Mouse (Mus musculus) induced T-regulatory cell, adult 2 months (primary cell): Measurements from ENCODE around the gene Tomt.

Source experiments
- DNase-seq: peaks from one replicate; pipeline ENCODE4 v3.0.0-alpha.2; 2012; ENCODE audit warnings: low read depth

Gene Tomt

GRCm38 (mm10) chr7:101901969-101902368 is 4.2 kb downstream of the Tomt start:
- no peak for DNase-seq

- no peak for DNase-seq
Observed at GRCm38 (mm10) chr7:101900331-101901097, 5.6 kb downstream of the Tomt start.

- DNase-seq = peak; percentile 99
Observed at GRCm38 (mm10) chr7:101896104-101897066, 9.8 kb downstream of the Tomt start.

GRCm38 (mm10) chr7:101895695-101896094 is 10.5 kb downstream of the Tomt start:
- no peak for DNase-seq

- DNase-seq = no peak
Observed at GRCm38 (mm10) chr7:101888460-101888859, 17.7 kb downstream of the Tomt start.

- DNase-seq = no peak
Observed at GRCm38 (mm10) chr7:101886274-101886673, 19.9 kb downstream of the Tomt start.

- no peak for DNase-seq
Observed at GRCm38 (mm10) chr7:101884160-101884559, 22.0 kb downstream of the Tomt start.

GRCm38 (mm10) chr7:101882413-101883154 is 23.6 kb downstream of the Tomt start:
- DNase-seq = no peak

- no peak for DNase-seq
Observed at GRCm38 (mm10) chr7:101880855-101881254, 25.3 kb downstream of the Tomt start.

GRCm38 (mm10) chr7:101875978-101876377 is 30.2 kb downstream of the Tomt start:
- DNase-seq = no peak

- DNase-seq = no peak
Observed at GRCm38 (mm10) chr7:101871296-101871695, 34.9 kb downstream of the Tomt start.

- no peak for DNase-seq
Observed at GRCm38 (mm10) chr7:101870629-101871028, 35.5 kb downstream of the Tomt start, which contains the start of gene Folr1. Gene Folr1, minus strand, starts transcription at chr7:101870788.

- DNase-seq = no peak
Observed at GRCm38 (mm10) chr7:101869163-101869500, 37.0 kb downstream of the Tomt start.

GRCm38 (mm10) chr7:101868241-101869162 is 37.7 kb downstream of the Tomt start:
- no peak for DNase-seq

GRCm38 (mm10) chr7:101867482-101867881 is 38.7 kb downstream of the Tomt start:
- no peak for DNase-seq

- DNase-seq = no peak
Observed at GRCm38 (mm10) chr7:101866491-101867265, 39.5 kb downstream of the Tomt start.

- DNase-seq = no peak
Observed at GRCm38 (mm10) chr7:101863415-101863814, 42.7 kb downstream of the Tomt start, which contains the start of gene Anapc15. Gene Anapc15, plus strand, starts transcription at chr7:101863715.

GRCm38 (mm10) chr7:101862291-101862690 is 43.9 kb downstream of the Tomt start:
- peak; percentile 12 for DNase-seq

- DNase-seq = no peak
Observed at GRCm38 (mm10) chr7:101860978-101861377, 45.2 kb downstream of the Tomt start.

- no peak for DNase-seq
Observed at GRCm38 (mm10) chr7:101858362-101858761, 47.8 kb downstream of the Tomt start.
